Mouse (Mus musculus): ENCODE measurements around the gene Gltp.
A peak's percentile ranks its signal among the peaks of the same experiment; 100 is the strongest.

The Gltp gene

DNA sequence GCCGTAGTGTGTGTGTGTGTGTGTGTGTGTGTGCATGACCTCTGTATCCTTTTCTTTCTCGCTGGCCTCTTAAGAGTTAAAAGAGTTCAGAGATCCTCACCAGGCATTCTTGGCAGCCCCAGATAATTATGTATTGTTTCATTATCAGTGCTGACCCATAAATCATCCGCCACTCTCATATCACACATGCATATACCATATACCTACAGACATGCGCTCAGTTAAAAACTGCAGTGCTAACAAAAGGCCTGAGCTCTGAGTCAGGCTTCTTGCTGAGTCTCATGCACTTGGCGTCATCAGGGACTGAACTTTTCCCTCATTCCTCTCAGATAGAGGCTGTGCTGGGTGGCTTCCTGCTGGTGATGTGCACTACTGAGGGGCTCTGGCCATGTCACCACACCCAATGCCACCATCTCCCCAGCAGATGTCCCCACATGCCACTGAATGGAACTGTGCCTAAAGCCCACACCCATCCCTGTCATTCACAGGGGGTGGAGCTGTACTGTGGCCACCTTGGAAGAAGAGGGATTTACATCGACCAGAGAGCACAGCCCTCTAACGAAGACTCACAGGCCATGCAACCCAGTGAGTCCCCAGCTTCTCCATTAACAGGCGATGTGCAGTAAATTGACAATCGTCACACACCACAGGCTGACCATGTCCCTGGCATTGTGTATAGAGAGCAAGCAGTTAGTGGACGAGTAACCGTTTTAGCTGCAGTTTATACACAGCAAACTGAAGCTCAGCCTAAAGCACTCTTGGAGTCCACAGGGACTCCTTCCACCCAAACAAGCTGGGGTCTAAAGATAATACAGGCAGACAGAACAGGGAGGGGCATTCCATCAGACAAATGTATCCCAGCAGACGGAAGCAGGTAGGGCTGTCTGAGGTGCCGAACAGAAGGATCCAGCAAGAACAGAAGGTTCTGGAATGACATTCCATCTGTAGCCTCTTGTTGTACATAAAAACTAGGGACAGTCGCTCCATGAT is 11.9 kb upstream of the Gltp start:
- DNase-seq: peak; percentile 29 to 62

DNA sequence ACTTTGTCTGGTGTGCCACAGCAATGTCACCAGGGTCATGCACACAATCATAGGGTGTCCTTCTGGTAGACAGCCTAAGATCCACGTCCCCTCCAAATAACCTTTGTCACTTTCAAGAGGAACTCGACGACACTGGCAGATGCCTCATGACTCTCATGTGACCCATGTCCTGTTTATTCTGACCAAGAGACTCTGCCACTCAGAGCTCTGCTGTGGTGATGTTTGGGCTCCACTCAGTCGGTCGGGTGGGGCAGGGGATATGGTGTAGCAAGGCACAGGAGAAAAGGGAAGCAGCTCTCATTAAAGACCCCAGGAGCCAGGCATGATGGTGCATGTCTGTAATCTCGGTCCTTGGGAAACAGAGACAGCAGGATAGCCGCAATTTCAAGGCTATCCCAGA is 8.2 kb upstream of the Gltp start:
- no peak for DNase-seq

DNA sequence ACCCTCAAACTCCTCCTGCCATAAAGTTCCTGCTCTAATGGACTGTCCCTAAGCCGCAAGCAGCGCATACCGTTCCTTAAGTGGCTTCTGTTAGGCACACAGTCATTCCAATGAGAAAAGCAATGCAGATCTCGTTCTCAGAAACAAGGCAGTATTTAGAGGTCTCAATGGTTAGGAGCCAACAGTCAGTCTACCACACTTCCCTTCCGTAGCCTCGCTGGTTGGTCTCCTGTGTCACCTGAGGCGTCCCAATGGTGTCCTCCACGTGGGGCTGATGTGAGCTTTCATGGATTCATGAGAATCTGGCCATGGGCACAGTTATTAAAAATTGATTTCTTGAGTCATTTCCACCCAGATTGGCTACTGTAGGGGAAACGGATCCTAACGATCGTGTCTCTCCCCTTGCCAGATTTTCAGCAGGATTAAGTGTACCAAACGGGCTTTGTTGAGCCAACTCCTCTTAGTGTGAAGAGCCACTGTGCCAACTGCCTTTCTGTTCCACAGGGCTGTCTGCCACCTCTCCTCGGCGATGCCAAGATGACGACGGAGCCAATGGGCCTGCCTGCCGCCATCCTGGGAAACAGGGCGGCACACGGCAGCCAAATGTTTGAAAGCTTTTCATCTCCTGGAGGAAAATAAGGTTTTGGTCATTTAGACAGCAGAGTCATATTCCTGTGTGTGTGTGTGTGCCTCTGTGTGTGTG is 7.4 kb upstream of the Gltp start:
- DNase-seq: peak; percentile 94 to 95

DNA sequence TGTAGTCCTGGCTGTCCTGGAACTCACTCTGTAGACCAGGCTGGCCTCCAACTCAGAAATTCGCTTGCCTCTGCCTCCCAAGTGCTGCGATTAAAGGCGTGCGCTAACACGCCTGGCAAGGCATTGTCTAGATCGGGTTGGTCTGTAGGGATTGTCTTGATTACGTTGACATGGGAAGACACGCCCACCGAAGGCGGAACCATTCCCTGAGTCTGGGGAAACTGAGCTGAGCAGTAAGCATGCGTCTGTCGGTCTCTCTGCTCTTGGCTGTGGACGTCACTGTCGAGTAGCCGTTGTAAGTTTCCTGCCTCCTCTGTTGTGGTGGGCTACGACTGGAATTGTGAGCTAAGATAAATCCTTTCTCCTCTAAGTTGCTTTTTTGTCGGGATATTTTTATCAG is 6.2 kb upstream of the Gltp start:
- no peak for DNase-seq

DNA sequence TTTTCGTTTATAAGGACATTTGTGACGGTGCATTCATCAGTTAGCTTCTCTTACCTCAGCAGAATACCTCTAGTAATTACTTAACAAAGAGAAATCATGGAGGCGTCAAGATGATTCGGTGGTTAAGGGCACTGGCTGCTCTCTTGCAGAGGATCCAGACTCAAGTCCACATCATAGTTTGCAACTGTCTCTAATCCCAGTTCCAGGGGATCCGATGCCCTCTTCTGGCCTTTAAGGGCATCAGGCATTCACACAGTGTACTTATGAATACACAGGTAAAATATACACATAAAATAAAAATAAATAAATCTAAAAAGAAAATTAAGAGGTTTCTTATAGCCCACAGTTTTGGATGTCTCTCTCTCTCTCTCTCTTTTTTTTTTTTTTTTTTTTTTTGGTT is 5.0 kb upstream of the Gltp start:
- DNase-seq: no peak

DNA sequence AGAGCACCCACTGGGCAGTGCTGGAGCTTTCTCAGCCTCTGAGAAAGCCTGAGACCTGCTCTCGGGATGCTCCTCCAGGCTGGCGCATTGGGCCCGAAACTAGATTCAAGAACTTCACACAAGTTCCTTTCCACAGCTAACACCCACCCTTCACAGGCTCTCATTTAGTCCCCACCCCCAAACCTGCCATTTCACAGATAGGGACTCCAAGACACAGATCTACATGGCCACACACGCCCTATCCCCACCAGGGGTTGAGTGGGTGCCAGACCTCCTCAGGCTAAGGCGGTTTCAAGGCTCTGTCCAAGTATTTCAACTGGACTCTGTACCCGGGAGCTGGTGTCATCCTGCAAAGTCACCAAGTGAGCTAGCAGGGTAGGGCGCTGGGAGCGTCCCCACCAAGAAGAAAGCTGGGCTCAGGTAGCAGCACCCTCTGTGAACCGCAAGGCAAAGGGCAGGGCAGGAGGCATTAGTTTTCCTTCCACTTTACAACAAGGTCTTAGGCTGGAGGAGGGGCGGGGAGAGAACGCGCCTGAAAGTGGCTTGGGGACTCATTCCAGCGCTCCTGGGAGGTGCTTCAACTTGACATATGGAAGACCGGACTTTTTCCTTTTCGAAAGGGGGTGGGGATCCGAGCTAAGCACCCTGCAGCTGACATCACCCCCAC is 951 bp downstream of the Gltp start:
- DNase-seq: peak; percentile 34 to 42

DNA sequence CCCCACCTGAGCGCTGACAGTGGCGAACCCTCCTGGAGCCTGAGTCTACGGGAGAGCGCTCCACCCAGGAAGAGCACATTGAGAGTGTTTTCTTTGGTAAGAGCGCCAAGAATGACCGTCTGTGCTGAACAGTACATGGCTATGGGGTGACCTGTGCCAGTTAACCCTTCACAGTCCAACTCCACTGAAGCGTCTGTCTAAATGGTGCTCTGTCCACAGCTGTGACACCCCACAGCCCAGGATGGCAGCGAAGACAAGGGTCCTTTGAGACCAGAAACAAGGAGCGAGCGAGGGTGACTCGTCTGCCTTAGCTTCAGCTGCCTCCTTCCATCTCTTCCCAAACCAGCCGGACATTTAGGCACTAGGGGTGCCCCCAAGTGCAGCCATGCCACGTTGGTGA is 2.1 kb downstream of the Gltp start:
- no peak for DNase-seq

DNA sequence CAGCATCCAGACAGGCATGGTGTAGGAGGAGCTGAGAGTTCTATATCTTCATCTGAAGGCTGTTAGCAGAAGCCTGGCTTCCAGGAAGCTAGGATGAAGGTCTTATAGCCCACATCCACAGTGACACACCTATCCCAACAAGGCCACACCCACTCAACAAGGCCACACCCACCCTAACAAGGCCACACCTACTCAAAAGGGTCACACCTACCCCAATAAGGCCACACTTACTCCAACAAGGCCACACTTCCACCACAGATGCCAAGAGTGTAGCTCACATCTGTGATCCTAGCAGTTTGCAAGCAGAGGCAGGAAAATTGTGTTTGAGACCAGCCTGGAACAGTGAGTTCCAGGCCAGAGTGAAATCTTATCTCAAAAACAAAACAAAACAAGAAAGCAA is 2.9 kb downstream of the Gltp start:
- DNase-seq: no peak

DNA sequence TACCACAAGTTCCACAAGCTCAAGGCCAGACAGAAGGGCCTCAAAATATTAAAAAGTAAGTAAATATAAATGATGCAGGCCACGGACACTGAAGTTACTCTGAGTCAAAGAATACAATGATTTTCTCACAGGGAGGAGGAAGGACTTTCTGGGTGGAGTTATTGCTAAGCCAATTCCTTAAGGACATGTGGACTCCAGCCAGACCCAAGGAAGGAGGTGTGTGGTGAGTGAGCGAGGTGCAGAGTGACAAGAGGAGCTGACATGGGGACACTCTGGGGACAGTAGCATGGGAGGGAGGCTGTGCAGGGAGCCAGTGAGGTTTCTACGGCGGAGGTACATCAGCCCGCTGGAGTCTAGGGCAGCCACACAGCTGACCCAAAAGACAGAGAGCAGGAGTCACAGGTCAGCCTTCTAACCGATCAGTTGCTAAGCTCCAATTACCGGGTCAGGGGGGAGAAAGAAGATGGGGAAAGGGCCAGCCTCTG is 4.0 kb downstream of the Gltp start:
- DNase-seq: no peak

DNA sequence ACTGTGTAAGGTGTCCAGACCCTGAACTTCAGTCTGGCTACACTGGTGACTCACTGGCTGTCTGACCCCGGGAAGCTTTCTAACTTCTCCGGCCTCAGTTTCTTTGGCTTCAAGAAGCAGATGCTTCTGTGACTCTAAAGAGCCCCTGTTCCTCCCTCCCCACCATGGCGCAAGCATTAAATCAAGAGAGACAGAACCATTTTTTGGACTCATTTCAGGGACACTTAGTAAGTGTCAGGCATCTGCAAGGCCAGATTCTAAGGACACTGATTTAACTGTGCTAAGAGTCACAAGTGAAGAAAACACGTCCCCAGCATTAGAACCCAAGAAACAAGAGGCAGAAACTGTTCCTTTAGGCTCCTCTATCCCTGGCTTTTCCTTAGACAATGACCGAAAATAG is 4.8 kb downstream of the Gltp start:
- DNase-seq: no peak

DNA sequence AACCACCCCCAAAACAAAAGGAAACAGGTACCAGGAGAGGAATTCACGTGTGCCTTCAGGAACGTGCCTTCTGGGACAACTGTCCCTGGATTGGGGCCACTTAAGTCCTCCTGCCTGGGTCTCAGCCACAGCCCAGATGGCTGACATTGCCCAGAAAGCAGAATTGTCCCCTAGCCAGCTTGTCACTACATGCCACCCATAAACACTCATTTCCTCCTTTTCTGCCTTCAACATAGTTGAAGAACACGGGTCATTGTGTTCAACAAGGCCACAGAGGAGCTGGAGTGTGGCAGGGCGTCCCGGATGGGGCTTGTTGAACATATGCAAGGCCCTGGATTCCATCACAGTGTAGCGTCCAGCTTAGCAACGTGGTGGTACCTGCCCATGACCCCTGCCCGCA is 9.1 kb downstream of the Gltp start:
- peak; percentile 71 to 81 for DNase-seq

DNA sequence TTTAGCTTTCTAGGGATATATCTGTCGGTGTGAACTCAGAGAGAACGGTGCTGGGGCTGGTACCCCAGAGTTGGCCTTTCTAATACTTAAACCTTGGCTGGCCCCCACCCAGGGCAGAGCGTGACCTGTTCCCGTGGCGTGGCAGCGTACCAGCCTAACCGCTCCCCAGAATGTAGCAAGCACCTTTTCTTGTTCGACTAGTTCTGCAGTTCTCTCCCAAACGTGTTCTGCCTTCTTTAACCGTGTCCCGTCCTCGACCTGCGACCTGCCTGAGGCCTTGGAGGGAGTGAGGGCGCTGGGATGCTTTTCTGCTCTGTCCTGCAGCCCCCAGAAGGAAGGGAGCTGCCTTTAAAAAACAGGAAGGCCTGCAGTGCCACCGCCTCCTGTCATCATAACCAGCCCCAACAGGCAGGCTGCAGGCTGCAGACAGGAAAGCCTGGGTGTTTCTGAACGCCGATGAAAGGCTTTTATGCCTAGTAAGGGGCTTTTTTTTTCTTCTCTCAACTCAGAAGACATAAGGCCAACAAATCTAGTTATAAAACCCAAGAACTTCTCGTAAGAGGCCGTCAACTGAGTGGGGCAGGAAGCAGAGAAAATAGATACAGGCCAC is 10.0 kb downstream of the Gltp start:
- DNase-seq: no peak

DNA sequence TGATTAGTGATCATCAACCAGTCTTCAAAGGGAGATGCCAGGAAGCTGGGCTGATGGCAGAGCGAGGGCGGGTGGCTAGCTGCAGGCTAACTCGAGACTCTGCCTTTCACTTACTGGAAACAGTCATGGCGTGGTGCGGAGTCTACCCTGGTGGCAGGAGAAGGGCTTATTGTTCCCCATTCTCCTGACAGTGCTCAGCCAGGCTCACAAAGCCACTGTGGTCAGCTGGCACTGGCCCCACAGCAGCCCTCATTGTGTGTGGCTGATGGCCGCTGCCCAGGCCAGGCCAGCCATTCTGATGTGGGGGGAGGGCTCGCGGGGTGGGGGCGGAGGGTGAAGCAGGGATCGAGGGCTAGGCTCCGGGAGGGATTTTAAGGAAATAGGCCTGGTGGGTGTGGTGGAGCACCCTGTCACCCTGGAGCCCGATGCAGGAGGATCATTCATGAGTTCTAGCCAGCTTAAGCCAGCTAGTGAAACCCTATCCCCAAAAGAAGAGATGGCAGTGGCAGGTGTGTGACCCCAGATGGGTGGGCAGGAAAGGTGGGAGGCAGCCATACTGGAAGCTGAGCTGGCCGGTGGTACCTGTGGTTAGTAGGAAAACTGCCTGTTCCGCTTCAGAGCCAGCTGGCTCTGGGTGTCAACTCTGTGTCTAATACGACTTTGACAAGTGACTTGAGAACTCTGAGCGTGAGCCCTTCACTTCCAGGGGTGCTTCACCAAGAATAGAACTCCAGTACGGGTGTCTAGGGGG is 10.8 kb downstream of the Gltp start:
- peak in 1 of 2 experiments; percentile 53 for DNase-seq

DNA sequence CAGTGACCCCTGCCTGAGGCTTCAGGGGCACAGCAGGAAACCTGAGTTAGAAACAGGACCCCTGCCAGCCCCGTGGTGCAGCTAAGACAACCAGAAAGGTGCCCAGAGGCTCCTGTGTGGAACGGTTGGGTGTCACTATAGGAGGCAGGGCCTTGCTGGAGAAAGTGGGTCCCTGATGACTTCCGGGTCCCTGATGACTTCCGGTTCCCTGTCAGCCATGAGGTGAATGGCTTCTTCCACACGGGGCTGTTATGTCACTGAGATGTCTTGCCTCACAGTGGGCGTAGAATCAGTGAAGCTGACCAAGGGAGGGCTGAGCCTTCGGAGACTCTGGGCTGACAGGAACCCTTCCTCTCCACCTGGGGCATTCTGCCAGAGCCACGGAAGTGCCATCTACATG is 16.2 kb downstream of the Gltp start:
- DNase-seq: no peak

DNA sequence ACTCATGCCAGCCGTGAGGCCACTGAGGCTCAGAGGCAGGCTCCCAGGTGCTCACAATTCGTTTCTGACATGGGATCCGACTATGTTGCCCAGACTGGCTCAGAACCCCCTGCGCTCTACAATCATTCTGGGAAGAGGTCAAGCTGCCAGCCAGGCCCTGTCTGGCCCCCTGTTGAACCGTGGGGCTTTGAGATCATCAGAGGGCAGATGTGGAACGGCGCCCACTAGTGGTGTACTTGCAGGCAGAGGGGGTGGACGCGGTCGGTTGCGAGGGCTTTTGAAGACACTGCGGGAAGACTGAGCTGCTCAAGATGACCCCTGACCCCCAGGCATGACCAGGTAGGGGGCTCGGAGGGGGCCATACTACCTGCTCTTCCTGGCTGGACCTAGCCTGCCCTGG is 17.7 kb downstream of the Gltp start:
- DNase-seq: no peak

DNA sequence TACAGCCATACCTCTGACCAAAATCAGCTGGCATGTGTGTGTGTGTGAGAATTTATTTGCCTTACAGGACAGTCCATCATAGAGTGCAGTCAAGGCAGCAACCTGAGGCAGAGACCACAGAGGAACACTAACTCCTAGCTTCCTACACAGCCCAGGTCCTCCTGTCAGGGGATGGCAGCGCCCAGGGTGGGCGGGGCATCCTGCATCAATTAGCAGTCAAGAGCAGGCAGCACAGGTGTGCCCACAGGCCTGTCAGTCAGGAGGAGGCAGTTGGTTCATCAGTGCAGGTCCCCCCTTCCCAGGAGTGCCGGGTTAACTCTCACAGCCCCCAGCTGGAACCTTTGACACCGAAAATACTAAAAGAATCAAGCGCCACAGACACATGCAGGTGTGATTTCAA is 21.8 kb downstream of the Gltp start:
- DNase-seq: no peak

DNA sequence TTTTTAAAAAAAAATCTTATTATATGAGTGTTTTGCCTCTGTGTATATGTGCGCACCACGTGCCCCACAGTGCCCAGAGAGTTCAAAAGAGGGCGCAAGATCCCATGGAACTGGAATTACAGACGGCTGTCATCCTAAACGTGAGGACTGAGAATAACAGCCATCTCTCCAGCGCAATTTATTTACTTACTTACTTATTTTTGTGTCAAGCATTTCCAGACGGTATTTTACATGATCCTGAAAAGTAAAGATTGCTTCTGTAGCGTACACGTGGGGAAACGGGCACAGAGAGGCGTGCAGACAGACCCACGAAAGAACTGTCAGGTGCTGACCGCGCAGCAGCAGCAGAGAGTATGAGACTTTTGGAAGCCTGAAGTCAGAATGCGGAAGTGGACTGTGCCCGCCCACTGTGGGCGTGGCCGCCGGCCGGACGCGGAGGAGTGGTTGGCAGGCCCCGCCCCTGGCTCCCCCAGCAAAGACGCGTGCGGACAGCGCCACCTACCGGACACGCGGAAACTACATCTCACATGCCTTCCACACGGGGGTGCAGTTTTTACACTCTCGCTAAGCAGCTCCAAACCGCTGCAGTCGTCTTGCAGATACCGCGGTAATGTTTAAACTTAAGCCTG is 23.4 kb downstream of the Gltp start:
- DNase-seq: peak; percentile 99

DNA sequence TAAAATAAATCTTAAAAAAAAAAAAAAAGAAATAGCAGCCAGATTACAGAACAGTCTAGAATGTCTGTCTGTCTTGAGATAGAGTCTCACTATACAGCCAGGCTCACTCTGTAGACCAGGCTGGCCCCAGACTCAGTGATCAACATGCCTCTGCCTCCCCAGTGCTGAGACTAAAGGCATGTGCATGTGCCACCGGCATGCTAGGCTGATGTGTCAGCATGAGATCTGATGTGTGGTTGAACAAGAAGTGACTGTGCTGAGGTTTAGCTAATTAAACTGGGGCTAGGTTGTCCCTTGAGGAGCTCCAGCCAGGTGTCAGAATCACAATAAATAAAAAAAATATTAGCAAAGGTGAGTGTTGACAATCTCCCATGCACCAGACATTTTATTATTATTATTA is 24.1 kb downstream of the Gltp start:
- DNase-seq: no peak

DNA sequence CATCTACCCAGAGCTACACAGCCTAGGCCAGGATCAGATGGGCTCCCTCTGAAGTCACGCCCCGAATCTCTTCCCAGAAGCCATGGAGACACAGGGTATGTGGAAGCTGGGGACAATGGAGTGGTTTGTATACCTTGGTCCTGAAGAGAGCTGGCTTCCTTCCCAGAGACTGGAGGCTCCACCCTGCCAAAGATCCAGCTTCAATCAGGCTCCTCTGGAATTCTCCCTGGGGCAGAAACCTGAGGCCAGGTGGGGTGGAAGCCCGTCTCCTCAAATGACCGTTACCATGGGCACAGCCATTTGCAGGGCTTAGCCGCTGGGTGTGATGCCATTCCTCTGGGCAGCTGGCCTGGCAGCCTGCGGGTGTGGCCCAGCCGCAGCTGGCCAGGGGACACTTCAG is 26.0 kb downstream of the Gltp start:
- no peak for DNase-seq

DNA sequence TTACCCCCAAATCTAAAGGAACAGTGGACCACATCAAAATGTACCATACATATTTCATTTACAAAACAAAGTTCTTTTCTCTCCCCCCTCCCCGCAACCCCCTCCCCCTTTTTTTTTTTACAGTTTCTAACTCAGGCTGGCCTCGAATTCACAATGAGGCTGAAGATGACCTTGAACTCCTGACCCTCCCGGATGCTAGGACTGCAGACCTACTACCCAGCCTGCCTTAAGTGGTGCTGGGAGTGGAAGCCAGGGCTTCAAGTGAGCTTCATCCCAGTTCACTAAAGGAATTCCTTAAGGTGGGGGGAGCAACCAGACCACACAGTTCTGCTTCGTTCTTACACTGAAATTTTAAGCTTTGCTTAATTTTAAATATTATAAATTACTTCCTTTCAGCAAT is 26.6 kb downstream of the Gltp start:
- no peak for DNase-seq

DNA sequence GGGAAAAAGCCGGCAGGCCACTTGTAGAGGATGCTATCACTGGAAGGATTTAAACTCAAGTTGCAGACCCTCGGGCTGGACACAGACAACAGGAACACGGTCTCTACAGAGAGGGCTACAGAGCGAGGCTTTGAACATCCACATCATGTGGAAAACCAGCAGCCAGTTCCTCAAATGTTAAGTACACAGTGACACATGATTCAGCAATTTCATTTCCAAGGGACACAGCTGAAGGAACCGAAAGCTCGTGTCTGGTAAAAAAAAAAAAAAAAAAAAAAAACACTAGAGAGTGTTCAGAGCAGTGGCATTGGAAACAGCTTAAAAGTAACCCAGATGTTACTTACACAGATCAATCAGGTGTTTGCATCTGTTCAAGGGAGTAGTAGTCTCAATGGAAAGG is 29.8 kb downstream of the Gltp start:
- no peak for DNase-seq

DNA sequence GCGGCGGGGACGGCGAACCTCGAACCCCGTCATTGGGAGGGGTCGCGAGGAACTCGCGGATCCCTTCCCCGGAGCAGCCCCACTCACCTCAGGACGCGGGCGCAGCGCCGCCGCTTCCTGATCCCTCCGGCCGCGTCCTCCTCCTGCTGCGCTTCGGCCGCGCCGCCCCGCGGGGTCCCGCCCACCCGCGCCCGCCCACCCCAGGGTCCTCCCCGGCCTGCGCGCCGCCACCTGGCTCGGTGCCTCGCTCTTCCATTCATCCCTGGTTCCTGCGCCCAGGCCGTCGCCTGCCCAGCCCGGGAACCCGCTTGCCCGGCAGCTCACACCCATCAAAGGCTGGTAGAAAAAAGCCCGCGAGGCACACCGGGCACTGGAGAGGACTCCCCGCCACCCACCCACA is 32.5 kb downstream of the Gltp start, which contains the start of gene Trpv4:
Gene Trpv4 (minus strand): TSS at position 167 of the 400 bp plus-strand sequence.
- no peak for DNase-seq

Measured in cerebellum, postnatal 25 days (tissue).